Mouse (Mus musculus) spleen, adult 2 months (tissue): ENCODE data around the gene Notch4.

ENCODE experiments used
- CTCF ChIP-seq: fragments of 200-500 bp; IDR thresholded peaks from 2 replicates; pipeline ENCODE4 v1.5.1; 2011; ENCODE audit warnings: mild to moderate bottlenecking, inconsistent platforms; ENCODE audit not compliant: insufficient read depth, insufficient read length, insufficient replicate concordance; ENCODE audit errors: extremely low read depth
- POLR2A ChIP-seq: fragments of 200-500 bp; IDR thresholded peaks from 2 replicates; pipeline ENCODE4 v1.6.1; 2011; ENCODE audit warnings: low read depth, low read length, inconsistent platforms

DNA sequence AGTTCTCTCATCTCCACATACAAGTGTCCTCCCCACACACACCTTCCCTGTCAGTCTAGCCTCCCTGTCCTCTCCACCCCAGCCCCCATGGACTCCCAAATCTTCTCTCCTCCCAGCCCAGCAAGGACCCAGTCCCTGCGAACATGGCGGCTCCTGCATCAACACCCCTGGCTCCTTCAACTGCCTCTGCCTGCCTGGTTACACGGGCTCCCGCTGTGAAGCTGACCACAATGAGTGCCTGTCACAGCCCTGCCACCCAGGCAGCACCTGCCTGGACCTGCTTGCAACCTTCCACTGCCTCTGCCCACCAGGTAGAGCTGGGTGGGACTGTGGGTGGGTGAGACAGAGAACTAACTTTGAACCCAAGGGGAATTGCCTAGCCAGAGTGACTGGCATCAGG, 5.9 kb downstream of the Notch4 start:
- TF ChIP-seq POLR2A (no peak), CTCF (no peak)
